Mouse (Mus musculus) embryonic facial prominence, embryonic 15.5 days (tissue): ENCODE measurements around the gene 1700025G04Rik. TPM values are rescaled to one million over a fixed set of nuclear protein-coding genes. Genes with fewer than 3 reads are reported as not detected.

Experiments
- ATAC-seq: fragments of 200-750 bp; cut with Nextera tagmentation; 2 replicates; pipeline ENCODE4 v1.8.0; 2017; ENCODE audit warnings: low read depth, moderate TSS enrichment; ENCODE audit not compliant: insufficient number of reproducible peaks, low FRiP score, low TSS enrichment
- H3K27ac ChIP-seq: fragments of 300-500 bp; sonication (generic); replicated peaks from 2 replicates; pipeline ENCODE4 v1.5.1; 2015; ENCODE audit warnings: mild to moderate bottlenecking, inconsistent platforms
- H3K27me3 ChIP-seq: fragments of 300-500 bp; sonication (generic); 2 replicates; pipeline ENCODE4 v1.6.1; 2015; ENCODE audit warnings: inconsistent platforms
- H3K36me3 ChIP-seq: fragments of 300-500 bp; sonication (generic); 2 replicates; pipeline ENCODE4 v1.6.1; 2015; ENCODE audit warnings: mild to moderate bottlenecking, inconsistent platforms
- H3K4me1 ChIP-seq: fragments of 300-500 bp; sonication (generic); 2 replicates; pipeline ENCODE4 v1.6.1; 2015; ENCODE audit warnings: inconsistent platforms
- H3K4me2 ChIP-seq: fragments of 300-500 bp; sonication (generic); replicated peaks from 2 replicates; pipeline ENCODE4 v1.6.1; 2015; ENCODE audit warnings: mild to moderate bottlenecking, inconsistent platforms
- H3K4me3 ChIP-seq: fragments of 300-500 bp; sonication (generic); replicated peaks from 2 replicates; pipeline ENCODE4 v1.5.1; 2015; ENCODE audit warnings: mild to moderate bottlenecking, inconsistent platforms
- H3K9ac ChIP-seq: fragments of 300-500 bp; sonication (generic); 2 replicates; pipeline ENCODE4 v1.6.1; 2015; ENCODE audit warnings: inconsistent platforms
- H3K9me3 ChIP-seq: fragments of 300-500 bp; sonication (generic); replicated peaks from 2 replicates; pipeline ENCODE4 v1.6.1; 2016; ENCODE audit warnings: inconsistent platforms
- WGBS: fragments of 180-500 bp; shearing (Covaris S2); methylation state at CpG from one replicate; pipeline ENCODE4 v1.1.7; 2015; 5-methylcytosine and 5-hydroxymethylcytosine counted together
- polyA plus RNA-seq: library from polyadenylated mRNA; unstranded; fragments of >200 nt; fragmentation: Nextera tagmentation; extraction: Ambion mirVana; gene quantifications from 2 replicates; pipeline ENCODE4 v1.2.1, GENCODE M21; 2015

Gene 1700025G04Rik
- polyA plus RNA-seq, 1 experiment from 2014 or later: 44.9 TPM

DNA sequence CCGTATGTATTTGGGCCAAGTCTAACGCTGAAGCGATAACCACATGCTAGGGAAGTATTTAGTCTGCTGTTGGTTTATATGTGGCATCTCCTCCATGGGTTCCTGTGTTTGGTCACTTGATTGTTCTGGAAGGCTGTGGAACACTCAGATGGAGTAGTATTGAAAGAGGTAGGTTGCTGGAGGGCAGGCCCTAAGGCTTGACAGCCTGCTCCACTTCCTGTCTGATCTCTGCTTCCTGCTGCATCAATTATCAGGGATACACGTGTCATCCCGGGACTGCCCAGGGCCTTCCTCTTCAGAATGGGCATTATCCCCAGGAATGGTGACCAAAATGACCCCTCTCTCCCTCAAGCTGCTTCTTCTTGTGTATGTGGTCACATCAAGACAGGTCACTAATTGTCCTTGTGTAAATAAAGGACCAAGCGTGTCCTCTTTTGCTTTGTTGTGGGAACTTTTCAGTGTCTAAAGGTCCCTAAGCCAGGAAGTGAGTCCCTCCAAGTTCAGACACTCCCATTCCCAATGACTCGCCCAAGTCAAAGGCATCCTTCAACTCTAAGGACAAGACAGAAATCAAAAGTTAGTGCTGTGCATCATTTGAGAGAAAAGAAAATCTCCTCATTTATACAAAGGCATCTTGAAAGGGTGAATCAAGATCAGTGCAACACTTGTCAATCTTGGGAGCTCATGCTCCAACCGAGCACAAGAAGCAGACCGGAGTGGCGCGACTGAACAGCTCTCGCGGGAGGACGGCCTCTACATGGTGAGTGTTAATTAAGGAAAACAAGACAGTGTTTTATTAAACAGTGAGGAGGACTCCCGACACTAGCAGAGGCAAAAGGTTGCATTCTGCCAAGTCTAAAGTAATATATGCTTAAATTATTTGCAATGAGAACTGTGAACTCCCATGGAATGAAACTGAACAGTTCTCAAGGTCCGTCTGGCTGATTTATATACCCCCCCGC, 114.2 kb downstream of the 1700025G04Rik start:
- Histone ChIP-seq H3K36me3 (no peaks in the 10 kb centered on the region), H3K4me3 (no peak overlapping the region), H3K27ac (no peak overlapping the region), H3K4me1 (0 out of 2 replicates have a peak, but pooled peaks cover 5% of the 10 kb centered on the region), H3K27me3 (no peaks in the 10 kb centered on the region), H3K9me3 (no peaks in the 10 kb centered on the region), H3K9ac (no peak overlapping the region), H3K4me2 (no peak overlapping the region)
- WGBS: 84% methylated on average over 17 of the region's 17 CpGs
- ATAC-seq: no peak

DNA sequence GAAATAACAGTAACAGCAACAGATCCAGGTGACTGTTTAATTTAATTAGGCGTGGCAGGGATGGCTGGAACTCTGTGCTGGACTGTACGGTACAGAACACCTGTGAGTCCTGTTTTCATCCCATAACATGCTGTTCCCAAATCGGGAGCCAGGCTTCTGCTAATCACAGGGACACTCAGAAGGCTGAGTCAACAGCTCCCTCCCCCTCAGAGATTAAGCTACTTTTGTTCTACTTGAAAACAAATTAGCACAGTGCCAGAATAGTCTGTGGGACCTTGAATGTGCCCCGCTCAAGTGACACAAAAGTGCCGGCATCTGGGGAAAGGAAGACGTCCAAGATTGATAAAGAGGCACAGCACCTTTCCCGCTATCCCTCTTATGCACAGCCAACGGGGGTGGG, 115.0 kb downstream of the 1700025G04Rik start:
- 0 out of 2 replicates have a peak, but pooled peaks cover 10% of the 10 kb centered on the region for H3K4me1 ChIP-seq
- H3K9me3 ChIP-seq: no peaks in the 10 kb centered on the region
- no peak for ATAC-seq
- H3K36me3 ChIP-seq: no peaks in the 10 kb centered on the region
- no peak overlapping the region for H3K9ac ChIP-seq
- no peak overlapping the region for H3K4me2 ChIP-seq
- H3K27ac ChIP-seq: no peak overlapping the region
- no peak overlapping the region for H3K4me3 ChIP-seq
- WGBS: 74% methylated on average over 8 of the region's 8 CpGs
- H3K27me3 ChIP-seq: no peaks in the 10 kb centered on the region

DNA sequence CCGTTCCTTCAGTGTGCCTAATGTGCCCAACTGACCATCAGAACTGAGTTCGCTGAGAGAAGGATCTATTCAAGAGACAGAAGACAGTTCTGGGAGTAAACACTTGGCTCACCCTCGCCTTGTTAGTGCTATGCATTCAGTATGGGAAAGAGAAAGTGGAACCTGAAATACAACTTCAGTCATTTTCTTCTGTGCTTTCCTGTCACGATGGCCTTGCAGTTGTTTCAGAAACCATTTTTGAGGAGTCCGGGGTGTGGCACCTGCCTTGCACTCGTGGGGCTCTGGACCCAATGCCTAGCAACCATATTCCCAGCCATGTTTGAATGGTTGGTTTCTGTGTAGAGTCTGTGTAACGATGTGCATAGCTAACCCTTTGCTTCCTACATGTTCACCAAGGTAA, 115.5 kb downstream of the 1700025G04Rik start:
- WGBS: 91% methylated on average over 7 of the region's 7 CpGs
- H3K27ac ChIP-seq: no peak overlapping the region
- H3K27me3 ChIP-seq: no peaks in the 10 kb centered on the region

GRCm38 (mm10) chr1:151973110-151973700, 116.7 kb downstream of the 1700025G04Rik start:
- no peak for ATAC-seq
- WGBS: 55% methylated on average over 5 of the region's 5 CpGs
- Histone ChIP-seq H3K36me3 (no peaks in the 10 kb centered on the region), H3K4me1 (0 out of 2 replicates have a peak, but pooled peaks cover 20% of the 10 kb centered on the region), H3K9me3 (no peaks in the 10 kb centered on the region), H3K4me2 (no peak overlapping the region), H3K27ac (peak overlapping the region; percentile 12; the same call in 1 of the 2 replicates), H3K27me3 (no peaks in the 10 kb centered on the region), H3K9ac (no peak overlapping the region), H3K4me3 (no peak overlapping the region)

More for the DNA sequence above, 115.5 kb downstream of the 1700025G04Rik start:
- H3K4me2 ChIP-seq: no peak overlapping the region
- 0 out of 2 replicates have a peak, but pooled peaks cover 13% of the 10 kb centered on the region for H3K4me1 ChIP-seq
- no peak overlapping the region for H3K9ac ChIP-seq
- no peak overlapping the region for H3K4me3 ChIP-seq
- H3K9me3 ChIP-seq: no peaks in the 10 kb centered on the region
- no peaks in the 10 kb centered on the region for H3K36me3 ChIP-seq
- no peak for ATAC-seq

GRCm38 (mm10) chr1:151971581-151971980, 118.3 kb downstream of the 1700025G04Rik start:
- Histone ChIP-seq H3K4me3 (no peak overlapping the region), H3K27ac (no peak overlapping the region), H3K36me3 (no peaks in the 10 kb centered on the region), H3K4me2 (no peak overlapping the region), H3K9ac (no peak overlapping the region), H3K4me1 (0 out of 2 replicates have a peak, but pooled peaks cover 20% of the 10 kb centered on the region), H3K9me3 (no peaks in the 10 kb centered on the region), H3K27me3 (no peaks in the 10 kb centered on the region)
- no peak for ATAC-seq
- WGBS: 94% methylated on average over 2 of the region's 2 CpGs

DNA sequence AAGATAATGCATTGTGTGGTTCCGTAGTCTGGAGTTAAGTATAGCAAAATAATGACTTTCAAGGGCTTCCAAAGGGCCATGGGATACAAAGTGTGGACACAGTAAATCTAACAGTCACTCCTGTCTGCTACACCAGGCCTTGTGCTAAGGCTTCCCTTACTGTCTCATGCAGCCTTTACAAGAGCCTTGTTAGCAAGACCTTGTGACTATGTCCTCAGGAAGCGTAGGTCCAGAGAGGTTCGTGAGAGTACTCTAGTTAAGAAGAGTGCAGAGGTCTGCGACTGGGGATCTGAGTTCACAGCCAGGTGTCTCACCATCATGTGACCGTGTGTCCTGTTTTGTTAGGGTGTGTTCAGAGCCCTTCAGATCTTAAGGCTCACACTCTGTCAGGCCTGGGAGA, 121.8 kb downstream of the 1700025G04Rik start:
- no peaks in the 10 kb centered on the region for H3K36me3 ChIP-seq

DNA sequence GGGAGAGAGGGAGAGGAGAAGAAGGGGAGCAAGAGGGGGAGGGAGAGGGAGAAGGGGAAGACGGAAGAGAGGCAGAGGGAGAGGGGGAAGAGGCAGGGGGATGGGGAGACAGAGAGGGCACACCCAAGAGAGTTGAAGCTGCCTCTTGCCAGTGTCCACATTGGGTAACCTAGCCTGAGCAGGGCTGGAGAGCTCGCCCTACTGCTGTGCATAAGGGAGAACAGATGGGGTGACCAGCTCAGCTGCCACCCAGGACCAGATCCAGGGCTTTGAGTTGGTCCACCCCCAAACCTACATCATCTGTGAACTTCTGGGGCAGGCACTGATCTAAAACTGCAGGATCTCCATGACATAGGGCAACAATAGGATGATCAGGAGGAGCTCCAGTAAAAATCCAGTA, 125.1 kb downstream of the 1700025G04Rik start:
- H3K27me3 ChIP-seq: no peaks in the 10 kb centered on the region
- H3K36me3 ChIP-seq: no peaks in the 10 kb centered on the region
- H3K4me1 ChIP-seq: peaks cover 23% of the 10 kb centered on the region; the same call in 1 of the 2 replicates
- no peak overlapping the region for H3K27ac ChIP-seq
- H3K4me3 ChIP-seq: no peak overlapping the region
- no peak for ATAC-seq
- 89% methylated on average over 2 of the region's 2 CpGs for WGBS
- no peaks in the 10 kb centered on the region for H3K9me3 ChIP-seq
- H3K9ac ChIP-seq: no peak overlapping the region
- no peak overlapping the region for H3K4me2 ChIP-seq

More for the DNA sequence above, 121.8 kb downstream of the 1700025G04Rik start:
- Histone ChIP-seq H3K9ac (no peak overlapping the region), H3K27me3 (no peaks in the 10 kb centered on the region), H3K4me2 (no peak overlapping the region), H3K9me3 (no peaks in the 10 kb centered on the region), H3K27ac (no peak overlapping the region), H3K4me1 (0 out of 2 replicates have a peak, but pooled peaks cover 26% of the 10 kb centered on the region), H3K4me3 (no peak overlapping the region)
- no peak for ATAC-seq
- WGBS: 92% methylated on average over 5 of the region's 5 CpGs

- Histone ChIP-seq H3K9ac (no peak overlapping the region), H3K4me3 (no peak overlapping the region), H3K4me1 (peaks cover 18% of the 10 kb centered on the region), H3K9me3 (no peaks in the 10 kb centered on the region), H3K36me3 (no peaks in the 10 kb centered on the region), H3K27ac (no peak overlapping the region), H3K4me2 (no peak overlapping the region), H3K27me3 (no peaks in the 10 kb centered on the region)
- WGBS: 61% methylated on average over 7 of the region's 7 CpGs
- no peak for ATAC-seq
Measured at GRCm38 (mm10) chr1:151963248-151963647, 126.7 kb downstream of the 1700025G04Rik start.

- H3K36me3 ChIP-seq: no peaks in the 10 kb centered on the region
- no peaks in the 10 kb centered on the region for H3K9me3 ChIP-seq
- no peak overlapping the region for H3K9ac ChIP-seq
- H3K27me3 ChIP-seq: no peaks in the 10 kb centered on the region
- H3K4me1 ChIP-seq: peaks cover 18% of the 10 kb centered on the region
- no peak for ATAC-seq
- 27% methylated on average over 6 of the region's 6 CpGs for WGBS
- H3K4me3 ChIP-seq: no peak overlapping the region
- no peak overlapping the region for H3K27ac ChIP-seq
- H3K4me2 ChIP-seq: no peak overlapping the region
Measured at GRCm38 (mm10) chr1:151962078-151962477, 127.8 kb downstream of the 1700025G04Rik start.

DNA sequence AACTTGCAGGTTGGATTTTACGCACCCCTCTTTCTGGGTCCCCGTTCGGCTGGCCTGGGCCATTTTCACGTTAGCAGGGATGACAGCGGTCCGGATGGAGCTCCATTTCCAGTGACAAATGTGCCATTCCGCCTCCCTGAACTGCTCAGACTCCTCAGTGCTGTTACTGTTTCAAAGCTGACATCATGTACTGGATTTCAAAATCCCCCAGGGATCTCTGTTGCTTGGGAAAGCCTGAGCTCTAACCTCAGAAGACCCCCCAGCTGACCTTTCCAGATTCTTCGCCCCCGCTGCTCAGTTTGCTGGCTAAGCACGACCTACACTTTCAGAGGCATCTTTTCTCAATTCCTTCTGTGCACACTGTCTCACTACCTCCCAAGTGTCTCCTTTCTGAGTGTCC, 128.7 kb downstream of the 1700025G04Rik start:
- no peaks in the 10 kb centered on the region for H3K27me3 ChIP-seq
- no peaks in the 10 kb centered on the region for H3K9me3 ChIP-seq
- peaks cover 18% of the 10 kb centered on the region for H3K4me1 ChIP-seq
- H3K9ac ChIP-seq: no peak overlapping the region
- H3K27ac ChIP-seq: no peak overlapping the region
- no peak overlapping the region for H3K4me2 ChIP-seq
- no peak overlapping the region for H3K4me3 ChIP-seq
- 66% methylated on average over 10 of the region's 10 CpGs for WGBS
- H3K36me3 ChIP-seq: no peaks in the 10 kb centered on the region
- ATAC-seq: no peak

- Histone ChIP-seq H3K4me2 (no peak overlapping the region), H3K9ac (no peak overlapping the region), H3K27ac (no peak overlapping the region), H3K4me1 (peaks cover 26% of the 10 kb centered on the region), H3K9me3 (no peaks in the 10 kb centered on the region), H3K36me3 (no peaks in the 10 kb centered on the region), H3K27me3 (no peaks in the 10 kb centered on the region), H3K4me3 (no peak overlapping the region)
- no peak; the same call in 1 of the 2 replicates for ATAC-seq
- 46% methylated on average over 3 of the region's 3 CpGs for WGBS
Measured at GRCm38 (mm10) chr1:151959010-151959409, 130.9 kb downstream of the 1700025G04Rik start.
